Mouse (Mus musculus) frontal cortex, adult 2 months (tissue): ENCODE measurements at regions not wholly inside any gene's neighbourhood (a gene's known extent, or its start where the extent isn't known, plus 50 kb on each side); places are given as distances from the start of the nearest gene placed in this dataset.
"Not testable (repeated sequence)": the region's sequence is repeated elsewhere in the genome, so short reads cannot be mapped to it uniquely, and the experiment has no call there.

Source experiments
- DNase-seq, 2 experiments: peaks; one replicate each; pipeline ENCODE4 v3.0.0; 2022; ENCODE audit warnings: low spot score in 1 of 2; ENCODE audit errors: extremely low spot score in 1 of 2

DNA sequence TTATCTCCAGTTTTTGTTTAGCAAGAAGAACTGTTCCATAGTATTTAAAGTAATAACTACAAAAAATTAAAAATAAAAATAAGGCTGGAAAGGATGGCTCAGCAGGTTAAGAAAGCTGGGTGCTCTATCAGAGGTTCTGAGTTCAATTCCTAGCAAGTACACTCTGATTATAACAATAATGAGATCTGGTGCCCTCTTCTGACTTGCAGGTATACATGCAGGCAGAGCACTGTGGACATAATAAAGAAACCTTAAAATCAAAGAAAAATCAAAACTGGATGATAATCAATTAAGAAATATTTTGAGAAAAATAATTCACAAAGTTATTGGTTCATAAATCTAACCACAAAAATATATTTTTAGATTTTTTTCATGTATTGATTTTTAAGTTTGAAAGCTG is 346.7 kb upstream of the Cdh8 start:
- peak in 1 of 2 experiments; percentile 8 for DNase-seq

- no peak for DNase-seq
Measured at GRCm38 (mm10) chr8:99736190-99736589, 319.9 kb upstream of the Cdh8 start.

DNA sequence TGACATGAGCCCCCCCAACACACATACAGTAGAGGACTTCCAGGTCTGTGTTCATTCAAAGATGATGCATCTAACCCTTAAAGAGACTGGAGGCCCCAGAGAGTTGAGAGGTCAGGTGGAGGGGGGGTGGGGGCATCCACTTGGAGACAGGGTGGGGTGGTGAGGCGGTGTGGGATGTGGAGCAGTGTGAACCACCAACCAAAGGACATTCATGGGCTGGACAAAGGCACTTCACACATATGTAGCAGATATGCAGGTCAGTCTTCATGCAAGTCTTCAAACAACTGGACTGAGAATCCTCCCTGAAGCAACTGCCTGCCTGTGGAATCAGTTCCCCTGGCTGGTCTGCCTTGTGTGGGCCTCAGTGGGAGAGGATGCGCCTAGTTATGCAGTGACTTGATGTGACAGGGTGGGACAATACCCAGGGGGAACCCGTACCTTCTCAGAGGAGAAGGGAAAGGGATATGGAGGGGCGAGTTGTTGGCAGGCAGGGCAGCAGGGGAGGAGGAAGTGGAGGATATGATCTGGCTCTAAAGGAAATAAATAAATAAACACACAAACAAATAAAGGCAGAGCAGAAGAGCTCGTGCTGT is 308.5 kb upstream of the Cdh8 start:
- no peak for DNase-seq

DNA sequence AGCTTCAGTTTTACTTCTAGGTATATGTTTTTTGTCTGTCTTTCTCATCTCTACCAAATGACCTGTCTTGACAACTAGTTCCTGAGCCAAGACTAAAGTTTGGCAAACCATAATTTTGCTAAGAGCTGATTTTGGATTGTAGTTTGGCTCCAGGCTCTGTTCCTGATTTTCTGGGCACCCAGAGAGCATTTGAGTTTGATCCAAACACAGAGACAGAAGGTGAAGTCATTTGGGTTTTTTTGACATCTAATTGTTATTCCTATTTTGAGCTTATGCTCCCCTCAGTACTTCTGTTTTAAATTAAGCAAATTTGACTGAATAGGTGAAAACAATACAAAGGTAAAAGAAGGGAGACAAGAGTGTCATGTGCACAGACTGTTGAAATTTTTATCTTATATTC is 302.7 kb upstream of the Cdh8 start:
- no peak for DNase-seq

DNA sequence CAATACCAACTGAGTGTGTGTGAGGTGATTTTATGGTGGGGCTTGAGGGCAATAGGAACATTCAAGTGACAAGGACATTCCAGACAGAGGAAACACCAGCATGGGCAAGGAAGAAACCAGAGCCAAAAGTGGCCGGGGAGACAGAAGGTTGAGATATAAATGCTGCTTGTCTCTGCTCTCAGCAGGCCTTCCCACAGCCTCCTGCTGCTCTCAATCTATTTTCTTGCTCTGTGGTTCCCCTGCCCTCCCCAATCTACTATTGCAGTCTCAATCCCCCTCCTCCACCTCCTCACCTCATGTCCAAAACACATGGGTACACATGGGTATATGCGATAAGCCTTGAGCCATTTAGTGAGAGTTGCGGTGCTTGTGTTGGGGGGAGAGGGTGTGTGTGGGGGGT is 265.4 kb upstream of the Cdh8 start:
- DNase-seq: peak; percentile 4 to 10

- not testable (repeated sequence) for DNase-seq
Measured at GRCm38 (mm10) chr8:99679253-99679899, 263.1 kb upstream of the Cdh8 start.

DNA sequence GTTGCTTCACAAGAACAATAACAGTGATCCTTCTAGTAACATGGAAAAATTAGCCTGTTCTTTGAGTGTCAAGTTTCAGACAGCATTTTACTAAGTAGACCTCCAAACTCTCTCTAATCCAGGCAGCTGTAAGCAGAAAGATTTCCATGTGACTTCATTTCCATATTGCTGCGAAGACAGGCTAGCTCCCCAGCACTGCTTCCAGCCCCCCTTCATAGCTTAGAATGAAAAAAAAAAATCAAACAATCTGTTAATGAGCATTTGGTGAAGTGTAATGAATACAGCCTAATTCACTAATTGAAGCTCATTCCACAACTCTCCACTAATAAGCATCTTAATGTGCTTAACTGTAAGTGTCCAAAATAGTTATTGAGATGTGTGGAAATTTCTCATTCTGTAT is 251.4 kb upstream of the Cdh8 start:
- not testable (repeated sequence) for DNase-seq

GRCm38 (mm10) chr8:99651302-99651621 is 235.0 kb upstream of the Cdh8 start:
- no peak for DNase-seq

GRCm38 (mm10) chr8:99650587-99651301 is 234.5 kb upstream of the Cdh8 start:
- no peak for DNase-seq

DNA sequence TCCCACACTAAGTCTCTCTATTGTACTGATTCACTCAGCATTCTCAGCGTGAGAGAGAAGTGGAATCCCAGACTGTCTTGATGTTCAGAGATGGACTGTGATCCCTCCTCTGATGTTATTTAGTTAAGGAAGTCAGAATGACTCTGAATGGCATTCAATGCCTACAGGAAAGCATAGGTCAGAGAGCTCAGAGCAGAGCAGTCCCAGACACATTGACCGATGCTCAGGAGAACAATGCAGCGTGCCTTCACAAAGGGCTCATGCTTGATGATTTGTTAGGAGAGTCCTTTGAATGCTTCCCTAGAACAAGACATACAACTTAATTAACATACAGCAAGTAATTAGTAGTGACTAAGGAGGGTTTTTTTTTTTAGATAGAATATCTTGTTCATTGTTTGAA is 224.3 kb upstream of the Cdh8 start:
- DNase-seq: no peak

GRCm38 (mm10) chr8:99630958-99631357 is 214.7 kb upstream of the Cdh8 start:
- peak in 1 of 2 experiments; percentile 3 for DNase-seq

DNA sequence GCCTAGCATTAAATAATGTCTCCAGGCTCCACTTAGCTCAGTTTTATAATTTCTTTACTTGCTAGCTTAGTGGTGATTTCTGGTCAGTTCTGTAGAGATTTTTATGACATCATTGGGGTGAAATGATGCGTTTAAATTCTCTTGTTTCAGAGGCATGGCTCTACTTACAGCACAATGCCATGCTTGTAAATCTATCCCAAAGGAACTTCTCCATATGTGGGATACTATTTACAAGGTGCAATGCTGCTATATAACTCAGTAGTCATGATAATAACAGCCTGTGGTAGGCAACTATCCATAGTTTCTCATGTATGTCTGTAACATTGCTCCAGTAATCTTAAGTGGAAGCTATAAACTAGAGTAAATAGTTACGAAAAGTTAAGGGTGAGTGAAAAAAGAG is 205.4 kb upstream of the Cdh8 start:
- no peak for DNase-seq

DNA sequence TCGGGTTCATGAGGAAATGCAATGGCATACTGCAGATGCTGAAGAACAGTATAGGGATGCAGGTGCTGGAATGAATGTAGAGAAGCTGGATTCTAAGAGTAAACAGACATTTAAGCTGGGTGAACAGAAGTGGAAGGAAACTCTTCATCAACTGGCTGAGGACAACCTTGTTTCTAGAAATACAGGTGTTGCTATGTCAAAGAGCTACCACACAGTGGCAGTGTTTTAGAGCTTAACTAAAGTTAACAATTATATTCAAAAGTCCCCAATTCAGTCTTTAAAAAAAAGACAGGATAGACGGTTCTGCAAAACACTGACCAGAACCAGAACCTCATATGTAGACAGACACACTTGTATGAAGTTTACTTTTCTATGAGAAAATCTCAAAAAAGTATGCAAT is 188.1 kb upstream of the Cdh8 start:
- peak; percentile 1 to 32 for DNase-seq

DNA sequence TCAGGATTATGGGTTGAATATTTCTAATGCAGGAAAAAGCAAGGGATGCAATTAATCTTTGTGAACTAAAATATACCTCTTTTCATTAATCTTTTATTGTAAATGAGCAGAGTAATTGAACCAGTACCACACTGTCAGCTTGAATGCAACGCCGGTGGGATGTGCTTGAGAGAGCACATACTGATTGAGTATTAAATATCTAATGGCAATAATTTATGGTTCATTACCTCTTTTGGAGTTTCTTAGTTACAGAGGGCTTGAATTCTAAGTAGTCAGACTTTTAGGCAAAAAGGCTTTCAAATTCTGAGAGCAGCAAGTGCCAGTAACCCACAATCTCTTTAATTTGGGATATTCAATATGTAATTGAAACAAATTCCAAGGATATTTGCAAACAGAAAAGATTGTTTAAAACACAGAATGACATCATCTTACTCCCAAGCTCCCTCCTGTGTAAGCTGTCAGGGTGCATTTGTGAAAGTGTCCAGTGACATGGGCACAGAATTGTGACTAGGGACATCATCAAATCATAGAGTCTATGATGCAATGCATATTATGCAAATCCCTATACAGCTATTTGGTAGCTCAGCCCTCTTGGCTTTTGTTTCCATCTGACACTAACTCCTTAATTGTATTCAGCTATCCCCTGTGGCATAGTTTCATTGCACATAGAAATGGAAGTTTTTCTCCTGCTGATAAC is 175.2 kb upstream of the Cdh8 start:
- DNase-seq: no peak

DNA sequence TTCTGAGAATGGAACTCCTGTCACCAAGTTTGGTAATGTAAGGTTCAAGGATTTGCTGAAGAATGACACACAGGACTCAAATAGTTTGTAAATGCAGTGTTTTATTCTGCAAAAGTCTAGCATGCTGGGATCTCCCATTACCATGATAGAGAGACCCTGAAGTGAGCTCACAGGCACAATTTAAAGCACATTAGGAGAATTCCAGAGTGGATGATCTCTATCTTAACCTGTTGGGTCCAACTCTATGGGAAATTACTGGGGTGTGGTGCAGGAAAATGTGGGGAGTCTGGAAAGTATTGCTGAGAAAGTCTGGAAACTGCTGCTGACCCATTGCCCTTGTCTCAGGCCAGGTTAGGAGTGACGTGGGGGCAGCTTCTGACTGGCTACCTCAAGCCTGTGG is 127.8 kb upstream of the Cdh8 start:
- no peak for DNase-seq

DNA sequence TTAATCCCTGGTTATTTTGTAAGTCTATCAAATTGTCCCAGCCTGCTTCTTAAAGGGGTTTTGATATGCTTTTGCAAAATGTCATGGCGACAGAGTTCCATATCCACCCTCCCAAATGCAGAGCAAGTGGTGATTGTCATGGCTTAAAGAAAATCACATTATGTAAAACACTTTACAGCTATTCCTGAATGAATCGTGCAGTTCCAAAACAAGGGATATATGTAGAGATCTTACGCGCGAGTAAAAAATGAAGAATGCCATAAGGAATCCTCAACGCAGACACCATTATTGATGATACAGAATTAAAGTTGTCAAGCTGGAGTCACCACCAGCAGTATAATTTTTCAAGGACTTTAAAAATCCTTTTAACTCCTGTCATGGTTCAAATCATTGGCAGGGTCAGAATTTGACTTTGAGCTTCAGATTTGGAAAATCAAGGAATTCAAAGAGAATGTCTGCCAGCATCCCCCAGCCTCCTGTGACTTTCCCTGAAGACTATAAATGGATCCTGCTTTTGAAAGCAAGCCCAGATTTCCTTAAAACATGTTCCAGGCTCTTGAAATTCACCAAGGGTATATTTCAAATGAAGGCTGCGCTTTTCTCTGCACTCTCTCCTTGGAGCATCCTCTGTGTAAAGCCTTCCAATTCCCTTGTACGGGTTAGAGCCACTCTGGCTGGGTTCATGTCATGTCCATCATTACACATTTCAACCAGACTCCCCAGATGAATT is 116.6 kb upstream of the Cdh8 start:
- DNase-seq: peak; percentile 30 to 66

DNA sequence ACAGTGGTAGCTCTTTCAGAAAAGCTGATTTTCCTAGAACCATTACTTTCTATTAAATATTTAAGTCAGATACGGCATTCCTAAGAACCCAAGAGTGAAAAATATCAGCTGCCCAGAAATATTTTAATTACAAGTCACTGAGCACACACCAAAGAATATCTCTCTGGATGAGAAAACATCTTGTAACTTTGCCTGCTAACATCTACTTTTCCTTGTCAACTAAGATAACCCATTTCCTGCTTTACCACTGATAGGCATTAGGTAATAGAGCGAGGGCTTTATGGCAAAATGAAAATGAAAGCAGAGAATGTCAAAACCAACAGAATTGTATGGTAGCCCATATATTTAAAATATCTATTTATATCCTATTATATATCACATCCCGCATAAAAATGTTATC is 85.8 kb upstream of the Cdh8 start:
- DNase-seq: no peak
